Mouse (Mus musculus): Measurements from ENCODE around the gene 2010111I01Rik.

DNA sequence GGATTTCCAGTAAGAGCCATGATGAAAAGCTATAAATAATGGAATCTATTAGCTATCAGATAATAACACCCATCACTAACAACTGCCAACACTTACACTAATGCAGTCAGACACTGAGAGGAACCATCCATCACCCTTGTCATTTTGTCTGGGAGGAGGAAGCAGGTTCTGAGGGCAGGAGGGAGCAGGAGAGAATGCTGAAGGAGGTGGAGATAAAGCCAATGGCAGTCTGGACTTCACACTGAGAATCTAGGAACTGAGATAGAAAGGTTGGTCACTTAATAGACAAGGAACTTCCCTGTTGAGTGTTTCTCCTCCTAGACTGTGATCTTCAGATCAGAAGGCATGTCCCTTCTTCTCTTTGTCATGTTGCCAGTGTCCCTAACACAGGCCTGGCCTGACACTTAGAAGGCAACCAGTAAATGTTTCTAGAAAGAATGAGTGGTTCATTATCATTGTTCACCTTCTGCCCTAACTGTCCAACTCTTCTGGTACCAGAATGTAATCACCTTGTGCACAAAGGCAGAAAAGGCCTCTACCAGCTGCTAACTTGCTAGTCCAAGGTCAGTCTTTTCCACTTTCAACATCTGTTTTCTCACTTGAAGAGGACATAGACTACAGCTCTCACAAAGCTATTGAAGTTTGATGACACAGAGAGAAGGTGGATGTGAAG is 173.8 kb downstream of the 2010111I01Rik start:
- TF ChIP-seq CTCF (IDR thresholded peaks at IDR 0.05; ENCODE audit: low read depth, low read length) (no peak), POLR2A (IDR thresholded peaks at IDR 0.05; ENCODE audit: extremely low read depth, insufficient read depth, low read length) (no peak)
